Mouse (Mus musculus): ENCODE measurements around the gene Plxnb1. TPM values are rescaled to one million over a fixed set of nuclear protein-coding genes. Genes with fewer than 3 reads are reported as not detected.
A peak's percentile ranks its signal among the peaks of the same experiment; 100 is the strongest.

Gene Plxnb1
- 10 to 100 TPM; 90.5 to 91.9 TPM for total RNA-seq (2021)
- long read RNA-seq, experiment 1, full-length matches to known transcripts, result 1 of 27 reads
- long read RNA-seq, experiment 1, partial matches to known transcripts, result 22 of 27 reads
- long read RNA-seq, experiment 1, other reads (novel, unspliced or antisense), result 4 of 27 reads
- long read RNA-seq, experiment 2, partial matches to known transcripts, result 19 of 27 reads
- long read RNA-seq, experiment 2, other reads (novel, unspliced or antisense), result 8 of 27 reads

DNA sequence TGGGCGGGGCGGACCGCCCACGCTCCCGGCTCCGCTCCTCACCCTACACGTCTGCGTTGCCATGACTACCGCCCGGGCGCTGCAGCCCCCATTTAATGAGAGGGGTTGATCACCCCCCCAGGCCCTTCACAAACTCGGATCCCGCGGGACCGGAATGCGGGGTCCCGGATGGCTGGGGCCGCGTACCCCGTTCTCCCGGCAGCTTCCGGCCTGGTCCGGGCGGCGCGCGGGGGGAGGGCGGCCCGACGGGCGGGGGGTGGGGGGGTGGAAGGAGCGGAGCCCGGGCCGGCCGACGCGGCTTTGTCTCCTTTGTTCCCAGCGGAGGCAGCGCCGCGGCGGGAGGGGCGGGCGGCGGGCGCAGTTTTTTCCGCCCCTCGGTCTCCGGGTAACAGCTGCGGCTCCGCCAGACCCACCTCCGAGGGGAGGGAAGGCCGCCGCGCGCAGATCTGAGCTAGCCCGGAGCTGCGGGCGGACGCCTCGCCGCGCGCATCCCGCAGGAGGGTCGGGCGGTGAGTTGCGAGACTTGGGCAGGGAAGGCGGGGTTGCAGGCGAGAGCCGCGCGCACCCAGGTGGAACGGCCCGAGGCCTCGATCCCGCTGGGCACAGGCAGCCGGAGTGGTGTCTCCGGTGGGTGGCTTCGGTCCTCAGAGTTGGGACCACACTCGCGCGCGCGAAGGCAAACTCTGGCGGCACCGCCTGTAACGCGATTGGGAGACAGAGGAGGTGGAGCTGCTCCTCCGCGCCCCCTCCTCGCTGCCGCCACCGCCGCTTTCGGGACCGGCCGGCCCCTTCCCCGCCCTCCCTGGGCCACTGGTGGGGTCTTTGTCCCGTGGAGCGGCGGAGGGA, at the start of gene Plxnb1:
Plxnb1 (plus strand) TSS at position 253 of the 846 bp plus-strand sequence.
- DNase-seq (ENCODE audit: low spot score in 2 of 2), result peak; percentile 76 to 80

DNA sequence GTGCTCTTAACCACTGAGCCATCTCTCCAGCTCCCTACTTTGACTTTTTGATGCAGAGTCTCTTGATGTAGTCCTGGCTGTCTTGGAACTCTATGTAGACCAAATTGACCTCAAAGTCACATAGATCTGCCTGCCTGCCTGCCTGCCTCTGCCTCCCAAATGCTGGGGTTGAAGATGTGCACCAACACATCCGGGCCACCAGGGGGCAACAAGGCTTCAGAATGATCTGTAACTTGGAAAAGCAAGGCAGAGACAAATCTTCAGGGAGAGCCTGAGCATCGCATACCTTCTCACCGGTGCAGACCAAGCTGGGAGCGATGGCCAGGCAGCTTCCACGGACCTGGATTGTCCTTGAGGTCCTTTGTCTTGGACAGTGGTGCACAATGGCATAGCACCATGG, 48.9 kb upstream of the Plxnb1 start:
- peak in 1 of 2 experiments; percentile 34 for DNase-seq (ENCODE audit: low spot score in 2 of 2)

DNA sequence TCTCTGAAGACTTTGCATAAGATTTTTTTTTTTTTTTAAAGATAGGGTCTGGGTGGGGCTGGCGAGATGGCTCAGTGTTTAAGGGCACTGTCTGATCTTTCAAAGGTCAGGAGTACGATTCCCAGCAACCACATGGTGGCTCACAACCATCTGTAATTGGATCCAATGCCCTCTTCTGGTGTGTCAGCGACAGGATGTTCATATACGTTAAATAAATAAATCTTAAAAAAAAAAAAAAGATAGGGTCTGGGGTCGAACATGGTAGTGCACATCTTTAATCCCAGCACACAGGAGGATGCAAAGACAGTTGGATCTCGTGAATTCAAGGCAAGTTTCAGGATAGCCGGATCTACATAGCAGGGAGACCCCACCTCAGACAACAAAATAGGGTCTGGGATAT, 45.9 kb upstream of the Plxnb1 start:
- DNase-seq (ENCODE audit: low spot score in 2 of 2), result no peak

DNA sequence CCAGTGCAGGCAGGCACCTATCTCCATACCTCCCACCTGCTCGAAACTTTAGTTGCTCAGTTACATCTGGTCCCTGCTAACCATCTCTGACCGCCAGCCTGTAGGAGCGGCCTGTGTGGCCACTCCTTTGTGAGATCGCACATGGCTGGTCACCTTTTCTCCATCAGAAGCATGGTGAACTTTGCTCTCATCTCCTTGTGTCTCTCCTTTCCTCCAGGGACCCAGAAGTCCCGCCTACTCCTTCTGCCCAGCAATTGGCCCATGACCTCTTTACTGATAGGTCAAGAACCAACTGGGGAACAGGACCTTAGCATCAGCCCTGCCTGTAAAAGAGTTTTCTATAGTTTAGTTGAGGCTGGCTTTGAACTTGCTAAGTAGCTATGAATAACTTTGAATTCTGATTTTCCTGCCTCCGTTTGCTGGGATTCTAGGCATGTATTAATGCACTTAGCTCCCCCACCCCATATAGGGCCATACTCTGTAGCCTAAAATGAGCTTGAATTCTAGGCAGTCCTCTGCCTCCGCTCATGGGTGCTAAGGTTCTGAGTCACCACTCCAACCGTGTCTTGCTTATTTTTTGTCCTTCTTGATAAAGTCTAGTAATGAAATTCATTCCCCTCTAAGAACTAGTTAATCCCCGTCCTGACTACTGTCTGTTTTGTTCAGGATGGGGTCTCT, 45.1 kb upstream of the Plxnb1 start:
- no peak for DNase-seq (ENCODE audit: low spot score in 2 of 2)

DNA sequence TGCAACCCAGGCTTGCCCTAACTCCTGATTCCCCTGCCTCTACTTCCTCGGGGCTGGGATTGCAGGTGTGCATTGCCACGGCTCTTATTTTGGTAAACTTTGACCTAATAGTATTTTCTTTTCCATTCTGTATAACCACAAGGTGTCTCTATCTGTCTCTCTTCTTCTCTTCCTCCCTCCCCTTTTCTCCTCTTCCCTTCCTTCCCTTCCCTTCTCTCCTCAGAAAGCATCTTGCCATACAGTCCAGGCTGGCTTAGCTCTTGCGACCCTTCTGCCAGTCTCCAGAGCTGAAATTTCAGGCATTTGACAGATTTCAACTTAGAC, 44.6 kb upstream of the Plxnb1 start:
- no peak for DNase-seq (ENCODE audit: low spot score in 2 of 2)

DNA sequence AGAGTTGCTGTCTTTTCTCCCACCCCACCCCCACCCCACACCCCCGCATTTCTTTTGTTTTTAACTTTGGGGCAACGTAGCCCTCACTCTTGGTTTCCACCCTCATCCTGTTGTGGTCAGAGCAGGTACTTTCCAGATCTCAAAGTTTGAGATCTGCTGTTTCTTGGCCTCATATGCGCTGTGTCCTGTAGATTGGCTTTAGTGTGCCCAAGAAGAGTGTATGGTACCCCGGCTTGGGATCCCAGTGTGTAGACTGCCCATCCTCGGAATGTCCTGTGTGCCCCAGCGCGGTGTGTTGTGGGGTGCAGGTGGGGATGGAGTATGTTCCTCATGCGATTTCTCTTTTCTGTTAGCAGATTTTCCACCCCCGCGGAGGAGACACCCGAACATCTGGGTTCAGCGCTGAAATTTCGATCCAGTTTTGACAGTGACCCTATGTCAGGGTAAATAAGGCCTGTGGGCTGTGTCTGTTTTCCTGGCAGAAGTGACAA, 44.1 kb upstream of the Plxnb1 start:
- DNase-seq (ENCODE audit: low spot score in 2 of 2), result no peak

DNA sequence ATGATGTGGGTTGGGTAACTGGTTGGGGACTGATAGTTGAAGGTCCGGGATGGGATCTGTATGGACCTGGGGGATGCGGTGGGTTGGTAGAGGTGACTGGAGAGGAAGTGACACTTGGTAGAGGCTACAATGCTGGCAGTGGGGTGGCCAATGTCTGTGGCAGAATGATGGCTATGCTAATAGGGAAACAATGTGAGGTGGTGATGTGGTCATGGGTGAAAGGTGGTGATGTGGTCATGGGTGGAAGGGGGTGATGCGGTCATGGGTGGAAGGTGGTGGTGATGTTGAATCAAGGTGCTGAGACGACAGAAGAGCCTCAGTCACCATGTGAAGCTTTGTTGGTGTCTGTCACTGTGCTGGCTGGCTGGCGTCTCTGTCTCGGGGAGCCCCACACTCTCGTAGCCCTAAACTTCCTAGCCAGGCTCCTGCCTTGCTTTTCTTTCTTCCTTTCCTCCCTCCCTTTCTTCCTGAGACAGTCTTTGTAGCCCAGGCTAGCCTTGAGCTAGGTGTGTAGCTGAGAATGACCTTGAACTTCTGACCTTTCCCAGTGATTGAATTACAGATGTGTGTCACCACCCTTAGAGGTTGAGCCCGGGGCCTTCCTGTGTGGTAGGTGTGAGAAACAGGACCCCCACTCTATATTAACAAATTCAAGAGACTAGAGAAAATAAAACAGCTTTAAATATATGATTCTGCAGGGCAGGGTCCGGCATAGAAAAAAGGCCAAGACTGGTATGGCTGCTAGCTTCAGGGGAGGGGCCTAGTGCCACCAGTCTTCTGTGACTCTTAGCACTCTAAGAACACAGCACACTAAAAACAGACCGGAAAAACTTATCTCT, 43.3 kb upstream of the Plxnb1 start:
- no peak for DNase-seq (ENCODE audit: low spot score in 2 of 2)

DNA sequence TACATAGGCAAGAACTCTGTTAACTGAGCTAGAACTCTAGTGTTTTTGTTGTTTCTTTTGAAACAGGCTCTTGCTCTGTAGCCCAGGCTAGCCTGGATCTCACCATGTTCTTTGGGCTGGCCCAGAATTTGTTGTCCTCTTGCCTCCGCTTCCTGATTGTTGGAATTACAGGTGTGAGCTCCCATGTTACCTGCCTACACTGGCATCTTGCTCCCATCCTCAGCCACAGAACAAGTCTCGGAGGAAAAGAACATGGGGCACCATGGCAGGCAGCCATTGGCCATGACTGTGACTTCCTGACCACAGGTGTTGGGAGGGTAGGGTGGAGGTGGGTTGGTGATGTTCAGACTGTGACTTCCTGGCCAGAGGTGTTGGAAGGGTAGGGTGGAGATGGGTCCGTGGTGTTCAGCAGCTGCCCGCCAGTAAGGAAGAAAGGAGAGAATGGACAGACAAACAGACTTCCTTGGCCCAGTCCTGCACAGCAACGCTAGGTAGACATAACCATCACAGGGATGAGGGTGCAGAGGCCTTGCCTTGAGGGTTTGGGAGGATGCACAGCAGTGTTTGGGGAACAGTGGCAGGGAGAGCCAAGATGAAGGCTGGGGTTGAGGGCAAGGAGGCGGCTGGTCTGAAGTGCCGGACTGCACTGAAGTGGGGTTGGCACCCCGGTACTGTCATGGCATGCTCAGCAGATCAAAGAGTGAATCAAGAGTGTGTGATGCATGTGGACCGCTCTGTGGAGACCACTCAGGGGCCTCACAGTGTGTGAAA, 42.5 kb upstream of the Plxnb1 start:
- no peak for DNase-seq (ENCODE audit: low spot score in 2 of 2)

DNA sequence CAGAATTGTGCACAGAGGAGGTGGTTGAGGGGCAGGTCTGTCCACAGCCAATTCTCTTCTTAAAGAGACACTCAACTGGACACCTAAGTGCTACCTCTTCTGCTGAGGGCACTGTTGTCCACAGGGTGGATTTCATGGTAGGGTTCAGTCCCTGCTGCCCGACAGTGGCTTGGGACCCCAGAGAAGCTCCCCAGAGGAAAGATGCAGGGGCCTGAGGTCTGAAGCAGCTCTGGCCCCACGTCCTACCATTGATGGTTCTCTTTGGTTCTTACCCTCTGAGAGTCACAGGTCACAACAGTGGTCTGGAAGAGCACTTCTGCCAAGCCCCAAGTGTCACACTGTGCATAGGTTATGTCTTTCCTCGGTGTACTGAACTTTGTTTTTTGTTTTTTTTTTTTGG, 41.8 kb upstream of the Plxnb1 start:
- DNase-seq (ENCODE audit: low spot score in 2 of 2), result no peak

DNA sequence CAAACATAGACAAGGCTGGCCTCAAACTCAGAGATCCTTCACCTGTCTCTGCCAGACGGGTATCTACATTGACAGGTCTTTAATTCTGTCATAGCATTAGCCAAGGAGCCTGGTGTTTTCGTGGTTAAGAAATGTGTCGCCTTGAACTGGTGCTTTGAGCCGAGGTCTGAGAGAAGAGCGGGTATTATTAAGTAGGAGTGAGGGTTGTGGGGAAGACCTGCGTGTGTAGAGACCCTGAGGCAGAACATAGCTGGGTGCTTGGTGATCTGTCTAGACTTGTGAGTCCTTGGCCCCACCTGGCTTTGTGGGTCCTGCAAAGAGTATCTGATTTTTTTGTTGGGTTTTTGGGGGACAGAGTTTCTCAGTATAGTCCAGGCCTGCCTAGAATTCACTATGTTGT, 41.3 kb upstream of the Plxnb1 start:
- no peak for DNase-seq (ENCODE audit: low spot score in 2 of 2)

DNA sequence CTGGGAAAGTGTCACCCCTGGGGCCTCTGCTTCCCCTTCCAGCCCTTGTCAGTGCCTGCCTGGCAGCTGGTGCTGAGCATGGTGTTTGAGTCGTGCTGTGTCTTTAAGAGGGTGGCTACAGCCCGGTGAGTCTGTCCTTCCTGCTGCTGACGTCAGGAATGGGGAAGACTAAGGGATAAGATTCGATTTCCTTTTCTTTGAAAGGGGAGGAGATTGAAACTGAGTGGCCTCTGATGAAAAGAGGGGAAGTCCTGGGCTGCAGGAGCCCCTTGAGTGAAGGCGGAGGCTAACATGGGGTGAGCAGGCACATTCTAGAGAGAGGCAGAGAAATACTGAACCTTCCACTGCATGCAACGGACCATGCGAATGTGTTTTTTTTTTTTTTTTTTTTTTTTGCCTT, 40.5 kb upstream of the Plxnb1 start:
- DNase-seq (ENCODE audit: low spot score in 2 of 2), result peak; percentile 57 to 84

DNA sequence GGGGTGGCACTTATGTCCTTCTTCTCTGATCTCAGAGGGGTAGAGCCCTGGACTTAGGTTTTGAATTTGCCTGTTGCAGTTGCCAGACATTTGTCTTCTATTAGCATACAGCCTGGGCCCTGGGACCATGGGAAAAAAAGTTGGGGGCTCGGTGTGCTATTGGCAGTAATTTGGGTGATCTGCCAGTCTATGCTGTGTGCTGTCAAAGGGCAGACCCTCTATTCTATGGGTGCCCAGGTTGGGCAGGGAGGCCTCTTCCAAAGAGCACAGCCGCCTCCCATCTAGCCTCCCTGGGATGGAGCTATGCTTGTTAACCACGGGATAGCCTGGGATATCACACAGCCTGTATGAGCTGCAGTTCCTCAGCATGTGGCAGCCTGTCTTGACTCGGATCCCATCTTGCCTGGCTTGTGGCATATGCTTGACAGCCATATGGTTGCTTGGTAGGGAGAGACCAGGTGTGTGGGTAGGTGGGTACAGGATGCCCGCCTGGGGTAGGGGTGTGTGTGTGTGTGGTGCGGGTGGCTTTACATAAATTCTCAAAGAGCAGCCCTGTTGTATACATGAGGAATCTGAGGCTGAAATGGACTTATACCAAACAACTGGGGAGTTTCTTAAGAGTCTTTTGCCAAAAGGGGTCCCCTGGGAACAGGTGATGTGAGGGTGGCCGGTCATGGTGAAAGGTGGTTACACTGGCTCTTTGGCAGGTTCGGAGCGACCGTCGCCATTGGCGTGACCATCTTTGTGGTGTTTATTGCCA, 39.7 kb upstream of the Plxnb1 start:
- no peak for DNase-seq (ENCODE audit: low spot score in 2 of 2)

DNA sequence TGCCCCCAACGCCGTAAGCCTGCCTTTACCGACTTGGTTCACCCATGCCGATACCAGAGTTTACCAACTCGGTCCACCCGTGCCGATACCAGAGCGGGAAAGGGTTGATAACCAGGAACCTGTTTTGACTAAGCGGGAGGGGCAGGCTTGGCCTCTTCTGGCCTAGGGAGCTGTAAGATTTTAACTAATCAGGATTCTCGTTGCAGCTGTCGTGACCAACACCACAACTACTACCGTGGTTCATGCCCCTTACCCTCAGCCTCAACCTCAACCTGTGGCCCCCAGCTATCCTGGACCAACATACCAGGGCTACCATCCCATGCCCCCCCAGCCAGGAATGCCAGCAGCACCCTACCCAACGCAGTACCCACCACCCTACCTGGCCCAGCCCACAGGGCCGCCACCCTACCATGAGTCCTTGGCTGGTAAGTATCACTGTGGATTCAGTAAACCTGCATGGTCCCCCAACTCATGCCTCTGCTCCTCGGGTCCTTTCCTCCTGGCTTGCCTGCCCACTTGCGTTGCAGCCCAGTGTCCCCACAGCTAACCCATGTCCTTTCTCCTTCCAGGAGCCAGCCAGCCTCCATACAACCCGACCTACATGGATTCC, 39.0 kb upstream of the Plxnb1 start:
- DNase-seq (ENCODE audit: low spot score in 2 of 2), result no peak

DNA sequence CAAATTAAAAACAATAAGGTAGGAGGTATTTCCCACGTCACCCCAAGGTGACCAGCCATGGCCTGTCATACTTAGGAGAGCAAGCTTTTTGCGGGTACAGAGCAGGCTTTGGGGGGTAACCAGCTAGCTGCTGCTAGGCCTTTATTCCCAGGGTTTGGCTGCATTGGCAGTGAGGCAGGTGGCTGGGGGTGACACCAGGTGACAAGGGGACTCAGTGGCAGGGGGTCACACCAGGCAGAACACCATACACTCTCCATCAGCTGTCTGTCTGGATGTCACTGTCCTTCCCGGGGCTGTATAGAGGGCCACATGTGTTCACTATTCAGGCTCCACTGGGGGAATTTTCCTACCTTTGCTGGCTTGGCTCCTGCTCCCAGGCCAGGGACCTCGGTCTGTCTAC, 38.3 kb upstream of the Plxnb1 start:
- DNase-seq (ENCODE audit: low spot score in 2 of 2), result no peak

DNA sequence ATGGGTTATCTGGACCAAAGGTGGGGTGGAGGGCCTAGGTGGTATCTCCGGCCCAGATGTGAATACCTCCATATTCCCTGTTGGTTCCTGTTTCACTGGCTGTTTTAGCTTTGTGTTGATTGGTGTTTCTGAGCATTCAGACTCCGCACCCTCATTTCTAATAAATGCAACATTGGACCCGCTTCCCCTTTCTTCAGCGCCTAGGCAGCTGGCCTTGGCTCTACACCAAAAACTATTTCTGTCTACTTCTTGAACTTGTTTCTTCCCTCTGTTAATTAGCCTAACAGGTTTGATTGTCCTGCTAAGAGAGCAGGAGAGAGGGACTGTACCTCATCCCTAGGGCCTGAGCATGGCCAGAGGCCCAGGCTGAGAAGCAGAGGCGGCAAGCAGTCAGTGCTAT, 37.6 kb upstream of the Plxnb1 start:
- DNase-seq (ENCODE audit: low spot score in 2 of 2), result no peak

DNA sequence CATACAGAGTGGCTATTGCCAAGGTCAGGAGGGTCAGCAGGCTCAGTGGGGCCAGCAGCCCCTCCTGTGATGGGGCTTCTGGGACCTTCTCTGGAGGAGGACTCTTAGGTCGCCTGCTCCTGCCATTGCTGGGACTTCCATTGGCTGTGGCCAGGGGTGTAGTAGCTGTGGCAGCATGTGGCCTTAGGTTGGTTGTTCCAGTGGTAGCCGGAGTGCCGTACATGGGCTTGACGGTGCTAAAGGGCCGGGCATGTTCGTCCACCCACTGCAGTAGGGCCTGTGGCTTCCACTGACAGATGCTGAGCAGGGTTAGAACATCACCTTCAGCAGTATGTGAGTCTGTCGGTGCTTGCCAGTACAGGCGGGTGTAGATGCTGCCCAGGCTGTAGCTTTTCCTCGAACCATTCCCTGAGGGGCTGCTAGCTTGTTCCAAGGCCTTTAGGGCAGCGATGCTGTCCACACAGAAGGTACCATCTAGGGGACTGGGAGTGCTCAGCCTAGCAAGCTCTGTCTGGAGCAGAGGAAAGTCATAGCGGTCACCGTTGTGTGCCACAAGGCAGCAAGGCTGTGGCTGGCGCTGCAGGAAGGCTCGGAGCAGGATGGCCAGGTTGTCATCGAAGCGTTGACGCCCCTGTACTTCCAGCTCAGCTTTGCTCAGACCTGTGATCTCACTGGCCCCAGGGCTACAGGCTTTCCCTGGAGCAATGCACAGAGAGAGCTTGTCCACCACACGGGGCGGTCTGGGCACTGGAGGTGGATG, 37.0 kb upstream of the Plxnb1 start:
- no peak for DNase-seq (ENCODE audit: low spot score in 2 of 2)

DNA sequence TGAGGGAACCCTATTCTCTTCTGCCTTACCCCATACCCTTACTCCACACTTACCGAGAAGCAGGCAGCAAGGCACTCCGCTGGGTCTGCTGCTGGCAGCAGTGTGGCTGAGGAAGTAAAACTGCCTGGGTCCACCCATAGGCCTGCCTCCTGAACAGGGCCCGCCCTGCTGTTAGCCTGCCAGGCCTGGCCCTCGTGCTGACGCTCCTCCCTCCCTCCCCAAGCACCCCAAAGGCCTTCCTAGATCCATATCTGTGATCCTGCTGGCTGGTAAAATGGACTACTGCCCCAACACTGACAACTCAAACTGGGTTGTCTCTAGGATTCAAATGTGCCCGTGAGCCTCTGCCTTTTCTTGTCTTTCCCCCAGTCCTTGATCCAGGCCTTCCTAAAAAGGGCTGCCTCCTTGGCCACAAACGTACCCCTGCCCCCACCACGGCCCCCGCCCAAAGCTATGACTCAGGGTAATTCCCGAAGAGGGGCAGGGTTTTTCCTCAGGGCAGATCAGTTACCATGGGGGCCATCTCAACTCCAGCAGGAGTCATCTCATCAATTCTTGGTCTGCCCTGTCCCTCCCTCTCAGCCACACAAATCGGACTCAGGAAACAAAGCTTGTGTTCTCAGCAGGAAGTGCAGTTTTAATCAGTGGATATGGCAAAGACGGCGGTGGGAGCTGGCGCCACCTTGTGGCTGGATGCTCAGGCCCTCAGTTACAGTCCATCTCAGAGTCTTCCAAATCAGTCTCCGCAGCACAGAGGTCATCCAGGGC, 35.9 kb upstream of the Plxnb1 start, which contains the start of gene Trex1:
Trex1 (minus strand) TSS at position 599 of the 768 bp plus-strand sequence.
- peak; percentile 89 to 90 for DNase-seq (ENCODE audit: low spot score in 2 of 2)

All from layer of hippocampus, postnatal 14 days (tissue).